Mouse (Mus musculus) embryonic facial prominence, embryonic 14.5 days (tissue): ENCODE data around the gene Kif16b. TPM values are rescaled to one million over a fixed set of nuclear protein-coding genes. Genes with fewer than 3 reads are reported as not detected.

Experiments
- ATAC-seq: fragments of 200-750 bp; cut with Nextera tagmentation; 2 replicates; pipeline ENCODE4 v1.8.0; 2017; ENCODE audit warnings: low read depth, moderate number of reproducible peaks, moderate TSS enrichment
- DNase-seq: peaks from one replicate; pipeline ENCODE4 v3.0.0-alpha.2; 2015; ENCODE audit warnings: low spot score
- H3K27ac ChIP-seq: fragments of 300-500 bp; sonication (generic); replicated peaks from 2 replicates; pipeline ENCODE4 v1.5.1; 2014; ENCODE audit warnings: low read depth, mild to moderate bottlenecking, low read length, moderate library complexity
- H3K27me3 ChIP-seq: fragments of 300-500 bp; sonication (generic); replicated peaks from 2 replicates; pipeline ENCODE4 v1.6.1; 2014; ENCODE audit warnings: low read length; ENCODE audit not compliant: control insufficient read depth, insufficient read depth
- H3K36me3 ChIP-seq: fragments of 300-500 bp; sonication (generic); 2 replicates; pipeline ENCODE4 v1.6.1; 2014; ENCODE audit warnings: low read length, mixed read lengths; ENCODE audit not compliant: control insufficient read depth, insufficient read depth
- H3K4me1 ChIP-seq: fragments of 300-500 bp; sonication (generic); 2 replicates; pipeline ENCODE4 v1.6.1; 2014; ENCODE audit warnings: antibody characterized with exemption, low read length; ENCODE audit not compliant: control insufficient read depth, insufficient read depth
- H3K4me2 ChIP-seq: fragments of 300-500 bp; sonication (generic); 2 replicates; pipeline ENCODE4 v1.6.1; 2014; ENCODE audit warnings: low read depth, mild to moderate bottlenecking, low read length, moderate library complexity, mixed read lengths
- H3K4me3 ChIP-seq: fragments of 300-500 bp; sonication (generic); 2 replicates; pipeline ENCODE4 v1.5.1; 2014; ENCODE audit warnings: low read depth, mild to moderate bottlenecking, low read length
- H3K9ac ChIP-seq: fragments of 300-500 bp; sonication (generic); 2 replicates; pipeline ENCODE4 v1.6.1; 2014; ENCODE audit warnings: low read depth, mild to moderate bottlenecking, low read length, moderate library complexity, mixed read lengths
- H3K9me3 ChIP-seq: fragments of 300-500 bp; sonication (generic); 2 replicates; pipeline ENCODE4 v1.6.1; 2016; ENCODE audit warnings: low read length; ENCODE audit not compliant: control insufficient read depth
- WGBS: fragments of 180-500 bp; shearing (Covaris S2); extraction: QIAGEN DNeasy Blood & Tissue Kit; methylation state at CpG from one replicate; pipeline ENCODE4 v1.1.7; 2014; 5-methylcytosine and 5-hydroxymethylcytosine counted together
- polyA plus RNA-seq: library from polyadenylated mRNA; unstranded; fragments of >200 nt; fragmentation: Nextera tagmentation; extraction: Ambion mirVana; gene quantifications from 2 replicates; pipeline ENCODE4 v1.2.1, GENCODE M21; 2014

Kif16b gene
- polyA plus RNA-seq, 1 experiment from 2014 or later, result 10.6 TPM

DNA sequence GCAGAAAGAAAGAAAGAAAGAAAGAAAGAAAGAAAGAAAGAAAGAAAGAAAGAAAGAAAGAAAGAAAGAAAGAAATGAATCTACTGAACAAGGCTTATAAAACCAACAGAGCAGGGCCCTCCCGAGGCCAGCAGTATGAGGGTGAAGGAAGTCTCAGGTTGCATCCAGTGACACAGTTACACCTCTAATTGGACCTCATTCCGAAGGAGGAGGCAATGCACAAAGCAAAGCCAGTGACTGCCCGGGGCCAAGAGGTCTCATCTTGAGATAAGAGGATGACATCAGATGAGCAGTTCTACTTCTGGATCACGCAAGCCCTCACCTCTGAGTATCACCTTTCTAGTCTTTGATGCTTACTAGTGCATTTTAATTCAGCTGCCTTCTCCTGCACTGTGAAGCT is 20.2 kb downstream of the Kif16b start:
- Histone ChIP-seq H3K36me3 (no peaks in the 10 kb centered on the region), H3K4me1 (peaks cover 16% of the 10 kb centered on the region), H3K9me3 (no peaks in the 10 kb centered on the region), H3K9ac (no peak overlapping the region), H3K4me2 (no peak overlapping the region), H3K27ac (no peak overlapping the region), H3K4me3 (no peak overlapping the region), H3K27me3 (no peaks in the 10 kb centered on the region)
- DNase-seq (no peak), ATAC-seq (no peak)
- 24% methylated on average over 4 of the region's 4 CpGs for WGBS

DNA sequence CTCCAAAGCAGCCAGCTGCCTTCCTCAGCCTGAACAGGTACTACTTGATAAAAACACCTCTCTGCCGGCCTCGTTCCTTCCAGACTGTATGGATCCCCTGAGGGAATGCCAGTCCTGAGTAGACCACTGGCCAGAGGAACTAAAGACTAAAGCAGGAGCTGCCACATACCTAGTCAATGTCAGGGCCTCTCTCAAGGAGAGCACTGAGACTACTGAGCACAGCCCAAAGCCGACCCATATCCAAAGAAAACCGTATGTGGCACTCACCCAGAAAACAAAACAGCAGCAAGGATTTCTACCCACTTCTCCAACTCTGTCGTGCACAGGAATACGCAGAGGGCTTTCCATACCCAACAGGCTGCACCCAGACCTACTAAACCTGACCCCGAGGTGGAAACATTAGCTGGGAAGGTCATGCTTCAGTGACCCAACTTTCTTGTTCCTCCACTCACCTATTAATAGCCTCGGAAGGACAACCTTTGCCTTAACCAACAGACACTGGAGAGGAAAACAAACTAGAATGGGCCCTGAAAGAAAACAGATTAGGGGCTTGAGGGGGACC is 22.0 kb downstream of the Kif16b start:
- DNase-seq, result no peak
- WGBS, result 55% methylated on average over 8 of the region's 8 CpGs
- H3K9ac ChIP-seq, result no peak overlapping the region
- H3K36me3 ChIP-seq, result no peaks in the 10 kb centered on the region
- ATAC-seq, result no peak
- H3K4me3 ChIP-seq, result no peak overlapping the region
- H3K9me3 ChIP-seq, result no peaks in the 10 kb centered on the region
- H3K27me3 ChIP-seq, result no peaks in the 10 kb centered on the region
- H3K4me2 ChIP-seq, result no peak overlapping the region
- peaks cover 20% of the 10 kb centered on the region for H3K4me1 ChIP-seq
- H3K27ac ChIP-seq, result no peak overlapping the region

DNA sequence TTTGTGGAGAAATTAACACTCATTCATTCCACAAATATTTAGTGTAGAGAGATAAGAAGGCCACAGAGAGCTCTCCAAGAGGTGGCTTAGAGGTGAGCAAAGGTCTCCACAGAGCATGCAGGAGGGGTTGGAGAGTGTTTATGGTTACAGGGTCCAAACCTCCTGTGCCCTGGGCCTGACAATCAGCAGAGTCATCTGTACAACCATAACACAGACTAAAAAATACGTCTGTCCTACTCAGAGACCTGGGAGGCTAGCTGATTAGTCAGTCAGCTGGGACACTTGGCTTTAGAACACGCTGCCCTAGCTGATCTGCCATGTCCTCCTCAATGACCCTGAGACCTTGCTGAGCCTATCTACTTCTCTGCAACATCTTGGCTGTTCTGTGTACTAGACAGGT is 24.7 kb downstream of the Kif16b start:
- H3K9me3 ChIP-seq, result no peaks in the 10 kb centered on the region
- peaks cover 17% of the 10 kb centered on the region for H3K4me1 ChIP-seq
- no peak overlapping the region for H3K9ac ChIP-seq
- no peaks in the 10 kb centered on the region for H3K27me3 ChIP-seq
- WGBS, result 77% methylated on average over 2 of the region's 2 CpGs
- no peak overlapping the region for H3K27ac ChIP-seq
- DNase-seq, result no peak
- no peaks in the 10 kb centered on the region for H3K36me3 ChIP-seq
- H3K4me3 ChIP-seq, result no peak overlapping the region
- H3K4me2 ChIP-seq, result no peak overlapping the region
- ATAC-seq, result no peak

DNA sequence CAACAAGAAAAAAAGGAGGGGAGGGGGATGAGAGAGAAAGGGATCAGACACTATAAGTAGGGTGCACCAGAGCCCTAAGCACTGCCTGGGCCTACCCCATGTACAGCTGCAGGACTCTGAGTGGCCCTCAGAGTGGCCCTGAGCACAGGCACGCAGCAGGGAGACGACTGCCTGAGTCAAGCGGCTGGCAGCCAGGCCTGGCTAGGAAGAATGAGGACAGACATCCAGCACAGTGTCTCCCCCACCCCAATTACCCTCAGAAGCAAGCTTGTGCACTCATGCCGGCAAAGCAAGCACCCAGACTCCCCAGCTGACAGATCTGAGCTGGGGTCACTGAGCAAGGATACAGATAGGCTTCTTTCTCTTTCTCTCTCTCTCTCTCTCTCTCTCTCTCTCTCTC is 25.4 kb downstream of the Kif16b start:
- no peak for DNase-seq

DNA sequence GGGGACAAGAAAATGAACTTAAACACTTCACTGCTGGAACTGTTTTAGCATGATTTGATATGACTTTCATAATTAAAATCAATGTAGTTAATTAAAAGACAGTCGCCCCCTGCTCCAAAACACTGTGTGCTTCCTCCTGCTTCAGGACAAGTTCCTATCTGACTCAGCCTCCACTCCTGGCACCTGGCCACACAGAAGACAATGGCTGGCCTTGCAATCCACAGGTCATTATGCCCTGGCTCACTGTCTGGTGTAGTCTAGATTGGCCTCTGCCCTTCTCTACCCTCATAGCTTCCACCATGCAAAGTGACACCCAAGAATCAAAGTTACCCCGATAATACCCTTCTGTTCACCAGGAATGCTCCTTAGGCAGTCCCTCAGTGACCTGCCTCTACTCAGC is 26.8 kb downstream of the Kif16b start:
- no peak overlapping the region for H3K9ac ChIP-seq
- no peaks in the 10 kb centered on the region for H3K36me3 ChIP-seq
- ATAC-seq, result no peak
- no peak for DNase-seq
- H3K9me3 ChIP-seq, result no peaks in the 10 kb centered on the region
- H3K27ac ChIP-seq, result no peak overlapping the region
- H3K27me3 ChIP-seq, result no peaks in the 10 kb centered on the region
- H3K4me3 ChIP-seq, result no peak overlapping the region
- 68% methylated on average over 2 of the region's 2 CpGs for WGBS
- no peak overlapping the region for H3K4me2 ChIP-seq
- H3K4me1 ChIP-seq, result peaks cover 7% of the 10 kb centered on the region; the same call in 1 of the 2 replicates

More for the DNA sequence above, 25.4 kb downstream of the Kif16b start:
- Histone ChIP-seq H3K36me3 (no peaks in the 10 kb centered on the region), H3K4me1 (peaks cover 11% of the 10 kb centered on the region), H3K27ac (no peak overlapping the region), H3K9ac (no peak overlapping the region), H3K9me3 (no peaks in the 10 kb centered on the region), H3K27me3 (no peaks in the 10 kb centered on the region), H3K4me3 (no peak overlapping the region), H3K4me2 (no peak overlapping the region)
- ATAC-seq, result no peak
- WGBS, result 56% methylated on average over 4 of the region's 4 CpGs

DNA sequence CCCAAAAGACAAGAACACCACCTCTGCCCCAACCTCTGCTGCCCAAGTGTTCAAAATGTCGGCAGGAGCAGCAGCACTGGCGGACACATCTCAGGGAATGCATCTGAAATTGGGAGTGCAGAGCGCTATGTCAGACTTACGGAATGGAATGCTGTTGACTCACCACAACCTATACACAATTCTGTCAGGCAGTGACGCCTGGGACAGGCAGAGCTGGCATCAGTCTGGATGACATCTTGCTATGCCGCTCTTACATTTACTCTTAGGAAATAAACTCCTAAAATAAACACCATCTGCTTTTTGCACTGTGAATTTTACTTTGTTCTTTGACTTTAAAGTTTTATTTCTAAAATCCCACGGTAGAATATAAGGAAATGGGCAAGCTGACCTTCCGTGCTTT is 31.3 kb downstream of the Kif16b start:
- DNase-seq (no peak), ATAC-seq (no peak)
- 89% methylated on average over 8 of the region's 8 CpGs for WGBS
- Histone ChIP-seq H3K4me1 (peaks cover 7% of the 10 kb centered on the region; the same call in 1 of the 2 replicates), H3K9me3 (no peaks in the 10 kb centered on the region), H3K9ac (no peak overlapping the region), H3K4me2 (no peak overlapping the region), H3K27me3 (no peaks in the 10 kb centered on the region), H3K4me3 (no peak overlapping the region), H3K27ac (no peak overlapping the region), H3K36me3 (0 out of 2 replicates have a peak, but pooled peaks cover 2% of the 10 kb centered on the region)

DNA sequence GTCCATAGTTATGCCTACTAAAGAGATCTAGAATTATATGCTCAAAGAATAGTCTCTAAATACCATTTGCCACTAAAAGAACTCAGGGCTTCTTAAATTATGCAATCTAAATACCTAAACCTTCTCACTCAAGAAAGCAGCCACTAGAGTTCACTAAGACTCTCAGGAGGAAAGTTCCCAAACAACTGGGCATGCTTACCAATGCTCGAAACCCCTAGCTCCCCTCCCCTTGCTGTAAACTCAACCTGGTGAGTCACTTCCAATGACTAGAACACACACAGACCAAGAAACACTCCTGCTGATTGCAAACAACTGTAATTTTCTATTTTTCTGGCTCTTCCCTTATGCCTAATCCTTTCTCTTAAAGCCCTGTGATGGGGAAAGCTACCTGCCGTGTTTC is 33.9 kb downstream of the Kif16b start:
- no peaks in the 10 kb centered on the region for H3K4me1 ChIP-seq
- 83% methylated on average over 2 of the region's 2 CpGs for WGBS
- ATAC-seq, result no peak
- H3K4me3 ChIP-seq, result no peak overlapping the region
- no peaks in the 10 kb centered on the region for H3K9me3 ChIP-seq
- no peaks in the 10 kb centered on the region for H3K27me3 ChIP-seq
- H3K9ac ChIP-seq, result no peak overlapping the region
- 0 out of 2 replicates have a peak, but pooled peaks cover 4% of the 10 kb centered on the region for H3K36me3 ChIP-seq
- H3K27ac ChIP-seq, result no peak overlapping the region
- no peak for DNase-seq
- H3K4me2 ChIP-seq, result no peak overlapping the region

DNA sequence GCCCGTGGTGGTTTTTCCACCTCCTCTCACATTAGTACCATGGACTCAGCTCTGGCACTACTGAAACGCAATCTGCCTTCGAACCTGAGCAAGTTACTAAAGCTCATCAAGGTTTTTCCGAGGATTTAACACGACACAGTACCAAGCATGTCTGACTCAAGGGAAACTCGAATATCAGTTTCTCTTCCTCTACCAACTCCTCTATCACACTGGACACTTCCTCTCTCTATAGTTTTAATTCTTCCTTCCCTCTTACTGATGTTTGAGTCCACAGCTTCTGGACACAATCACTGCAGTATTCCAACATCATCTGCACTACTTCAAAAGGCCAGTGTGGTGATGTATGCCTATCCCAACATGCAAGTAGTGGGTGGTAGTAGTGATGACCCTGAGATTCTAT is 40.3 kb downstream of the Kif16b start:
- 0 out of 2 replicates have a peak, but pooled peaks cover 10% of the 10 kb centered on the region for H3K36me3 ChIP-seq
- WGBS, result 80% methylated on average over 6 of the region's 6 CpGs
- H3K9ac ChIP-seq, result no peak overlapping the region
- H3K4me1 ChIP-seq, result no peaks in the 10 kb centered on the region
- H3K27ac ChIP-seq, result no peak overlapping the region
- no peak overlapping the region for H3K4me3 ChIP-seq
- ATAC-seq (no peak), DNase-seq (no peak)
- no peaks in the 10 kb centered on the region for H3K27me3 ChIP-seq
- no peaks in the 10 kb centered on the region for H3K9me3 ChIP-seq
- H3K4me2 ChIP-seq, result no peak overlapping the region

DNA sequence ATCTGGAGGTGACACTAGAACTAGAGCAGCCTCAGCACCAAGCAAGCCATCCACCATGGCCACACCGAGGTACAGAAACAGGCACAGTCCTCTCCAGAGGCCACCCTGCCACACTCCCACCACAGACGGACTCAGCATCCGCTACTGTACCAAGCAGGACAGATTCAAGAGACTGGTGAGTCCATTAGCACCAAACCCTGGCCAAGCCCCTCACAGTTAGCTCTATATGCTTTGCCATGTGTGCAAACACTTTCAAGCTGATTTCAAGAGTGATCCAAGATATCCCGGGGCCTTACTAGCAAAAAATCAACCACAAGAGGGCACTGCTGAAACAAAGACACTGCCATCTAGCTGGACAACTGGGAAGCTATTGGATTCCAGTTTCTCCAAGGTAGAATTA is 41.9 kb downstream of the Kif16b start:
- DNase-seq (peak; percentile 71), ATAC-seq (no peak)
- no peak overlapping the region for H3K9ac ChIP-seq
- no peak overlapping the region for H3K4me3 ChIP-seq
- no peaks in the 10 kb centered on the region for H3K9me3 ChIP-seq
- H3K27ac ChIP-seq, result no peak overlapping the region
- 65% methylated on average over 4 of the region's 4 CpGs for WGBS
- no peaks in the 10 kb centered on the region for H3K27me3 ChIP-seq
- H3K4me1 ChIP-seq, result no peaks in the 10 kb centered on the region
- no peak overlapping the region for H3K4me2 ChIP-seq
- H3K36me3 ChIP-seq, result 0 out of 2 replicates have a peak, but pooled peaks cover 5% of the 10 kb centered on the region
